Mouse (Mus musculus): ENCODE results near the gene 1700113H08Rik.

Gene 1700113H08Rik

DNA sequence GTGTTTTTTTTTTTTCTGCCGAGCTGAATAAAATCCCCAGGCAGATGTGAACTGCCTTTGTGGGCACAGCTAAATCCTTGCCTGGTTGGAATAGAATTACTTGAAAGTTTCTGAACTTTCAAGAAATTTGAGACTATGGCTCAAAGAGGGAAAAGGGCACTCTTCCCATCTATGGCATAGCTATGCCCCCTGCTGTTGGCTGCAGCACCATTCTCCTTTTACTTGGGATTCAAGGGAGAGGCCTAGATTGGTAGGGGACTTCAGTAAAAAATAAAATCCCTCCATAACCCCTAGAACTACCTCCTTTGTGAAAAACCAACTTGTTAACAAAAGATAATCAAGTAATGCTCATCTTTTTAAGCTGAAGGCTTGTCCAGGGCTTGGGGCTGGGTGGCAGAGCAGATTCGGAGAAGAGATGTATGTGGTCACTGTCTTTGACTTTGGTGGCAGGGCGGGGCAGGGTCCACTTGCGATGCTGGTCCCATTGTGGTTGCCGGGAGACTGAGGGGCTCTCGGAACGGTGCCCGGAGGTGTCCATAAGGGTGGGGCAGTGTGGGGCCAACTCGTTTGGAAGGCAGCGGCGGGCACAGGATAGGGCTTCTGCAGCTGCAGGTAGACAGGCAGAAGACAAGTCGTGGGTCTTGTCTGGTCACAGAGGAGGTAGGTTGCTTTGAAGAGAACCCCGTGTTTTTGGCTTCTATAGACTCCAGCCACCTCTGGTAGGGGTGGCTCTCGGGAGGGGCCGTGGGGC, at the start of gene 1700113H08Rik:
1700113H08Rik (plus strand) TSS at position 546 of the 751 bp plus-strand sequence.
- DNase-seq (ENCODE audit: low read depth): no peak

DNA sequence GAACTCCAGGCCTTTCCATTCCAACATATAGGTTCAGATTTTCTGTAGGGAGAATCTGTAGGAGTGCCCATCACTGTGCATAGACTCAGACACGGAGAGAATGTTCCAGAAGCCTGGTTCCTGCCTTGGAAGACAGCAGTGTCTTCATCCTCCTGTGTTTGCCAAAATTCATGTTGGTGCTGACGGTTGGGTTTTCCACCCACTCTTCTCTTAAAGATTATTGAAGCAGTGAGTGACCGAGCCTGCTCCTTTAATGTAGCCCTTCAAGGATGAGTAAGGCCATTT, 49.7 kb upstream of the 1700113H08Rik start:
- DNase-seq (ENCODE audit: low read depth): no peak

DNA sequence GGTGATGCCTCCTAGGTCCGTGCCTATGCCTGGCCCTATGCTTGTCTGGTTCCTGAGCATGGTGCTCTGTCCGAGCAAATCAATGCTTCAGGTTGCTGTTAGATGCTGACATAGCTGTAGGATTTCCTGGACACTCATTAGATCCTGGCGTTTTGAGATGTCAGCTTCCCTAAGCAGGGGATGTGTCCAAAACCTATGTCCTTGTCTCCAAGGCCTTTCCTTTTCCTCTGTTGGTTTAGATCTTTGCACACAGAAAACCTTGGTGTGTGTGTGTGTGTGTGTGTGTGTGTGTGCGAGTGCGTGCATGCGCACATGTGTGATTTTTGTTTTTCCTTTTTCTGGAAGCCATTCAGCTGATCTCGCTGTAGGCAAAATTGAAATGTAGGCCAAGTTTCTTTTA, 45.8 kb upstream of the 1700113H08Rik start:
- DNase-seq (ENCODE audit: low read depth): no peak

DNA sequence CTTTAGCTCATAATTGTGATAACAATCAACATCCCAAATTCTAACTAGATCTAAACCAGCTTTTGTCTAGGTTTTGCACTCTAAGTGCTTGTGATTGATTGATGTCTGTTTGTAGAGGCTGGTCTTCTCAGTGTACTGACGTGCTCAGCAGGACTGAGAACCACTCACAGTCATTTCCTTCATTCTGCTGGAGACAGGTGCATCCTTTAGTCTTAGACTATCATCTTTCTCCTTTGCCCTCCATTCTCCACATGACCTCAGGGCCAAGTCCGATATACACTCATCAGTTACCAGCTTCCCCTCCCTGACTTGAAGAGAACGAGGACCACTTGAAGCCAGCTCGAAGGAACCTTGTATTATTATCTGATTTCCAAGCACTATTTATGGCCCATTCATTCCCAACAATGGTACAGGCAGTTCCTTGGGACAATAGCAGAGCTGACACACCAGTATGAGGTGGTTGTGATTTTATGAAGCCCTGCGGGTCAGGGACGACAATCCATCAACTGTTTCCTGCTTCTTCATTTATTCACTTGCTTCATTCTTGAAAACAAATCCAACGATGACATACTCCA, 43.4 kb upstream of the 1700113H08Rik start:
- no peak for DNase-seq (ENCODE audit: low read depth)

DNA sequence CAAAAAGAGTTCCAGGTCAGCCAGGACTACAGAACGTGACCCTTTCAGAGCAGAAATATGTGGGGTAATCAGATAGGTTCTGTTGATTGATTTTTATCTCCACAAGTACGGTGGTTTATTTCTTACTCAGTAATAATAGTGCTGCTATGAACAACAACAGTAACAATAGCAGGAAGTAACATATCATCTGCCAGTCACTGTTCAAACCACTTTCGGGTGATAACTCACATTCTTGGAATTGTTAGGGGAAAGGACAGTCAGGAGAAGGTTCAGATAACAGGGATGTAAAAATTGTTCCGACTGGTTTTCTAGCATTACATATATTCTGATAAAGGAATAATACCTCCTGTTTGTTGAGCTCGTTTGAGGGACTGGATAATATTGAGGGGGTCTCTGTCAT, 42.4 kb upstream of the 1700113H08Rik start:
- DNase-seq (ENCODE audit: low read depth): no peak

DNA sequence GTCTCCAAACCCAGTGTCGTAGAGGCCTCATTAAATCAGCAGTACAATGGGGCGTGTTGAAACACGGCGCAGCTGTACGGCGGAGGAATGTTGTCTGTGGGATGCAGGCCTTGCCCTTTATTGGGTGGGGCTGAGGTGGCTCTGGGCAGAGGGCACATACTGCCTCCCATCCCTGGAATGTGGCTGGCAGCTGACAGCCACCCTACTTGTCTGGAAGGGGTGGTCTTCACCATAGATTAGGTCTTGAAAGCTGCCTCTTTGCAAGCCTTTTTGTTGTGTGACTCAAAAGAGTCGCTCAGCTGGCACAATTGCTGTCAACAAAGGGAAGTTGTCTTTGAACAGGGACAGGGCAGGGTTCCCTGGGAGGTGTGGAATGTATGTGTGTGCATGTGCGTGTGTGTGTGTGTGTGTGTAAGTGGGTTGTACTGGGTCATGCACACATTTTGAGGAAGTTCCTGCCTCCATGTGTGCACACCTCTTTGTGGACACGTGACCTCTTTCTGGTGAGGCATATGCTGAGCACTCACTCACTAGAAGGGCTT, 41.6 kb upstream of the 1700113H08Rik start:
- no peak for DNase-seq (ENCODE audit: low read depth)

DNA sequence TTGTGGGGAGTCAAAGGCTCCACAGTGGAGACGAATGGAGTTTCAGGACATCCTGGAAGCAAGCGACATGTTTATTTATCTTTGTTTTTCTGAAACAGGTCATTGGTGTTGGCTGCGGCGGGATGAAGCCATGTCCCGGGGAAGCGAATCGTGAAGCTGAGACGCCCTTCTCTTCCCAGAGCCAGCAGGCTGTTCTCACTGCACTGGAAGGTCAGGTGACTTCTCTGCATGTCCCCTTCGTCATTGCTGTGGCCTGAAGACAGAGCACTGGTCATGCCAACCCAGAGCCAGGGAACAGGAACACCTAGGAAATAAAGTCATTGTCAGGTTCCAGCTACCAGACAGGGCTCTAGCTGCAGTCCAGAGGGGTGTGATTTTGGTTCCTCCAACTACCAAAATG, 39.0 kb upstream of the 1700113H08Rik start:
- no peak for DNase-seq (ENCODE audit: low read depth)

DNA sequence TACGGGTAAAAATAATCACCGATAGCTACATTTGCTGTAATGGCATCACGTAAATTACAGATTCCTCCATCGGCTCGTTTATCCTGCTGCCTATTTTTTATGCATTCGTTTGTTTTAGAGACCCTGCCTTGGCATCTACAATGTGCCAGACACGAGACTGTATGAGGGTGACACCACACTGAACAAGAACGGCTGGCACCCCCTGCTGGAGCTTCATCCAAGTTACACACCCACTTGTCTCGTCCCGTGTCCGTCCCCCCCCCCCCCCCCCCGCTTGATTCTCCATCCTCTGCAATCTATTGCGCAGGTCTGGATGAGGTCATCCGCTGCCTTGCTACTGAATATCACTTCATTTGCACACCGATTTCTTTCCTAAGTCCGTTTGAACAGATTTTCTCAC, 37.1 kb upstream of the 1700113H08Rik start:
- no peak for DNase-seq (ENCODE audit: low read depth)

DNA sequence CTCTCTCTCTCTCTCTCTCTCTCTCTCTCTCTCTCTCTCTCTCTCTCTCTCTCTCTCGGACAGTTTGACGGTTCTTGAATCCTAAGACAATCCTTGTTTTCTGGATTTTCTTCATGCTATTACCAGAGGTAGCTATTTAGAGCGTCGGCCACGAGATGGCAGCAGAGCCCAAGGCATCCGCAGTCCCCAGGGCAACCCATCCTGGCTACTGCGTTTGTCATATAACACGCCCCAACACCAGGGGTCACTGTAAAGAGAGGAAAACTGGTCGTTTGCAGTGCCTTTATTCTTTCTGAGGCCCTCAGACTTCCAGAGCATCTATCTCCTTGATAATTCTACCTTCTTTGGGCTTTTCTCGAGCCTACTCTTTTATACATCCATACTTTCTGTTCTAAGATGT, 33.0 kb upstream of the 1700113H08Rik start:
- DNase-seq (ENCODE audit: low read depth): peak; percentile 62

DNA sequence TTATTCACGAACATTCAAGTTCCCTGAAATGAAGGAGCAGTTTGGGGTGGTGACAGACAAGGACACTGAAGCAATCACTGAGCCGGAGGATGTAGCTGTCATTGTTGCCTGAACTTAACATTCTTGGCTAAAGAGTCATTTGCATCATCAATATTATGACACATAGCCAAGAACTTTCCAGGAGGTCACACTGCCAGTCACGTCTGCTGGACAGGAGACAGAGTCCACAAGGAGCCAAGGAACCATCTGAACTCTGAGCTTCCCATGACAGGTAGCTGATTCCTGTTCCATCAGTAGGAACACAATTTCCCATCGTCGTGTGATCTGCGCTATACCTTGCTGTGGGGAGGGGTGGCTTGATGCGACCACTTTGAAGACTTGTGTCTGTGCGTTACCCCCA, 25.1 kb upstream of the 1700113H08Rik start:
- no peak for DNase-seq (ENCODE audit: low read depth)

DNA sequence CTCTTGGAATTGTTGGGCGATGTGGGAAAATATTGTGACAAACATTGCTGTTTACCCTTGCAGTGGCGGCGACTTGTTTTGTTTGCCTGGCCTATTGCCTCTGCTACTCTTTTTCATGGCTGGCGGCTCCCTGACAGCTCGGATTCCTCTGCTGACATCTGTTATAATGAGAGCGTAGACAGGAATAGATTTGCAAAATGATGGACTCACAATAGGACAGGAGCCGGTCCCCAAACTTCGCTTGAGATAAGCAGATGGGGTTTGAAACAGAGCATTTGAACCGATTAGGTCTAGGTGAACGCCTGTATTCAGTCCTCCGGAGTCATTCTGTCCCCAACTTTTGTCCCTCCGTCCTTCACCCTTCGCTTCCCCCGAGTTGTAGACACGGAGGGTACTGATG, 22.0 kb upstream of the 1700113H08Rik start:
- no peak for DNase-seq (ENCODE audit: low read depth)

DNA sequence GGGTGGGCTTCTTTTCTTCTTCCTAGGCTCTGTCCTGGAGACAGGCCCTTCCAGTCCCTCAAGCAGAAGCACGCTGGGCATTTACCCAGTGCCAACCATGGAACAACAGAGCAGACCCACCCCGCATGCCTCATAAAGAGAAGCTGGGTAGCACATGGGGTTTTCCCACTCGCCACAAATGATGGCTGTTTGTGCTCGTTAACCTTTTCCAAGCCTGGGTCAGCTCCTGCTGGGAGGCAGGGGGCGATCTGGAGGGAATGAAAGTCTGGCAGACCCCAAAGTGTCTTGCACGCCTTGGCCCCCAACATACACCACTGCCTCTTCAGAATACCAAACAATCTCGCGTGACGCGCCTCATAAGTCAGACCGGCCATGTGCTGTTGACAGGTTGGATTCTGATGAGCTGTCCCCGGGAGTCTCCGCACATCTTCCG, 21.6 kb upstream of the 1700113H08Rik start:
- no peak for DNase-seq (ENCODE audit: low read depth)

DNA sequence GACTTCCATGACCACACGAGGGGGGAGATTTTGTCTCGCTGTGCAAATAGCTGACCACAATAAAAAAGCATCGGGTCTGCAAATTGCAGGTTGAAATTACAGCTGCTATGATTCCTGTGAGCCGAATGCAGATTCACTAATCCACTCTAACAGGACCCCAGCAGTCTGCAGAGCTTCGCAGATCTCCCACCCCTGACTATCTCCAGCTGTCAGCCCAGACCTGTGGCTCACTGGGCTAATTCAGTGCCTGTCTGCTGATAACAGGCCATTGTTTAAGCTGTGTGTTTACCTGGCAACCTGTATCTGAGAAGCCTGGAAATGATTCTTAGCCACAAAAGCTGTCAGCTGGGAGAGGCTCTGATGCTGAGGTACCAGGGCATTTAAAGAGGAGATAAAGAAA, 20.8 kb upstream of the 1700113H08Rik start:
- no peak for DNase-seq (ENCODE audit: low read depth)

DNA sequence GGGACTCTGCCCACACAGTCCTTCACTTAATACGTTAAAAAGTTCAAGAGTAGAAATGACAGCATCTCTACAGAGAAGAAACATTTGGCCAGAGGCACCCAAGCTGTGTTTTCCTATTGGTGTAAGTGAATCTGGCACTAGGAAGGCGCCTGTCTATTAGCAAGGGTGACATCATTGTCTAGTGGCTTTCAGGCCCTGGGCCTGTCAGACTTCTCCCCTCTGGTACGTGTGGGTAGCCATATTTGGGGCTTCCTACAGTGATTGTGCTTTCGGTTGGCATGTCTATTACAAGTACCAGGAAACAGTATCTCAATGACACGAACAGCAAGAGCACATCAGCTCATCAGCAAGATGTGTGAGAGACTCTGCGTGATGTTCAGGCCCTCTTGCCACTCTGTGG, 18.5 kb upstream of the 1700113H08Rik start:
- no peak for DNase-seq (ENCODE audit: low read depth)

DNA sequence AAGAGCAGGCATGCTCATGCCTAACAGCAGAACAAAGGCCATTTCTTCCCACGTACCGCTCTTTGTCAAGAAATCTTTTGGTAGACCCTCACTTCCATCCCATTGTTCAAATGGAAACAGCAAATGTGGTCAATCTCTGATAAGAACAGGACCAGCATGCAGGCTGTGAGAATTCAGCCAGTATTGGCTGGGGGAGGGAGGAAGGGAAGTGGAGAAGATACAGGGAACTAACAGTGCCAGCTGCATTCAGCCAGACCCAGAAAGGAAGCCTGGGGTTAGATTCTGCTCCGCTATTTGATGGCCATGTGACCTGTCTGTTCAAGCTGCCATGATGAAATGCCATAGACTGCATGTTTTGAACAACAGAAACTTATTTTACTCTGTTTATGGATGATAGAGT, 18.0 kb upstream of the 1700113H08Rik start:
- DNase-seq (ENCODE audit: low read depth): no peak

DNA sequence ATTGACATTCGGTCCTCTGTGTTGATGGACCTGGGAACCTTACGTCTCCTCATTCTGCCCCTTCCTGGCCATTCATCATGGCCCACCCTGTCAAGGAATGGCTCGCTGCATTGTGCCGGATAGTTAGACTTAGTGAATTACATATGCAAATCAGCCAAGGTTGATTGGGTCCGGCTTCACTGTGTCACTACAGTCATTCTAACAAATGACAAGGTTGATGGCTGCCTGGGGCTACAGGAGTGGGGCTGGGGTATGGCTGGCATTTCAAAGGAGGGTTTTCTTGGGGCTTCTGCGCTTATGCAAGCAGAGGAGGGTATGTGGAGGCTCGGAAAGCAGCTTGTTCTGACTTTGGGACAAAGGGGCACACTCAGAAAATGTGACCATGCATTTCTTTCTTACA, 16.6 kb upstream of the 1700113H08Rik start:
- no peak for DNase-seq (ENCODE audit: low read depth)

DNA sequence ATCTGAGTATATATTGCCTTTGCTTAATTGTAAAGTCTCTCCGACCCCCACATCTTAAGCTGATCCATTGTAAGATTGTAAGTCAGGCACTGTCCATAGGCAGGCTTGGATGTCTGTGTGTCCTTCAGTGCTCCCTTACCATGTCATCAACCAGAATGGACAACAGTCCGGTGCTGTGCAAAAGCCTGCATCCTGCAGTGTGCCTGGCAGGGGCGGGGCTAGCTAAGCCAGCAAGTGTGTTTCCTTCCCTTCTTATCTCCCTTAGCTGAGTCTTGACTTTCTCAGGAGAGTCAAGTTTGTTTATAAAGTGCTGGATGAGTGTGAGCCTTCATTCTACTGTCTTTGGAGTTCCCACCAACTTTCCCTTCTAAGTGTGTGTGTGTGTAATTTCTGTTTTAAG, 12.6 kb upstream of the 1700113H08Rik start:
- no peak for DNase-seq (ENCODE audit: low read depth)

DNA sequence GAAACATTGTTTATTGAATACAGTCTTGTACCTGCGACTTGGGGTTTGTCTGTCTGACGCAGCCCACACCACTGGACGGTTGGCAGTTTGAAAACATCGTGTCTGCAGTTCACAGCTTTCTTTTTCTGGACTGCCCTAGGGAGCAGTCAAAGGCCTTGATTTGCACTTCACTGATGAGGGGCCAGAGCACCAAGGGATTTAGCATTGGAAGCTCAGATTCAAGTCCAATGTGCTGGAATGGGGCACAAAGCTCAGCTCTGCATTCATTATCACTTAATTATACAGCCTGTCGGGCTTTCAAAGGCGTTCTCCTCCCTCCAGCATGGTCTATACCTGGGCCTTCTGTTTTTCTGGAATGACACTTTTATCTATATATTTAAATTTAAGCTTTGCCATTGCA, 11.4 kb upstream of the 1700113H08Rik start:
- DNase-seq (ENCODE audit: low read depth): no peak

DNA sequence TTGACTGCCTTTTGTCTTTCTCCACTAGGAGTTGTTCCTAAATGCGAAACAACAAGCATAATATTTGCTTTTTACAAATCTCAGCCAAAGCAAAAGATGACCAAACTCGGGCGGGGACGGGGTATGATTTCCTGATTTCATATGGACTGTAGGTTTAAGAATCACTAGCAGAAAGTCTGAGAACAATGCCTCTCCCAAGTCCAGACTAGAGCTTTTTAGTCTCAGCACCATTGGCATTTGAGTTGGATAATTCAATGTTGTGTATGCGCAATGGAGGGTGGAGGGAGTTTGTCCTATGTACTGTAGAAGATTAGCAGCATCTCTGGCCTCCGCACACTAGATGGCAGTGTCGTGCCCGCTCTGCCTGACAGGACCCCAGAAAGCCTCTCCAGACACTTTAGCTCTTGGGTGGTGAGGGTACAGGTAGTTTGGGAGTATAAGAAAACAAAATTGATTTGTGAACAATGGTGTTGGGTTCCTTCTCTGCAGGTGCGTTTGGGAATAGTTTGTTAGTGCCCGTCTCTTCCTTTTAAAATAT, 10.8 kb upstream of the 1700113H08Rik start:
- DNase-seq (ENCODE audit: low read depth): no peak

DNA sequence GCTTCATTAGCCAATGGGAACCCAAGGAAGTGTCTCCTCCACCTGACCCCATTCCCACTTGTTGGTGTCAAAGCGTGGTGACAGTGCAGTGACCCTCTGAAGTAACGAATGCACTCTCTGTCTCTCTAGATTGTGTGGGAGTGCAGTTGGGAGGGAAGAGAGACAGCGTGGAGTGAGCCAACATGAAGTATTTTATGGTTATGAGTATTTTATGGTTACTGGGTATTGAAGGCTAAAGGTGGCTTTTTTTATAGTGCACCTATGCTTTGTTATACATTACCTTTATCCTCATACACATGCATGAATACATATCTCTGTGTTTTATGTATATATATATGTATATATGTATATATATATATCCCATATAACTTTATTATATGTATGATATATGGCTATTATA, 8.7 kb upstream of the 1700113H08Rik start:
- DNase-seq (ENCODE audit: low read depth): no peak

DNA sequence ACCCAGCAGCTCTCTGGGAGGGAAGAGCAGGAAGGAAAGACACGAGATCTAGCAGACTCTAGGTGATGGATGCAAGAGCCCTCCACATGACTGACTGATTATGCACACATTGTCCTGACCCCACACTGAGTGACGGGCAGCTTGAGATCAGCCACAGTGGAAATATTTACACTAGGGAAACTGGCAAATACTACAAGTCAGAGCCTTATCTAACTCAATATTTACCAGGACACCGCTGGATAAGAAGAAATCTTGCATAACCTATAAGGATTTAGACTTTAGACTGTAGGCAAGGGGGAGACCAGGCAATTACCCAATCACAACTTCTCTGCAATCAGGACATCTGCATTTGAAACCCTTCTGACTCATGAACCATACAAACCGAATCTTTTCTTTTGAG, 6.1 kb upstream of the 1700113H08Rik start:
- DNase-seq (ENCODE audit: low read depth): no peak

DNA sequence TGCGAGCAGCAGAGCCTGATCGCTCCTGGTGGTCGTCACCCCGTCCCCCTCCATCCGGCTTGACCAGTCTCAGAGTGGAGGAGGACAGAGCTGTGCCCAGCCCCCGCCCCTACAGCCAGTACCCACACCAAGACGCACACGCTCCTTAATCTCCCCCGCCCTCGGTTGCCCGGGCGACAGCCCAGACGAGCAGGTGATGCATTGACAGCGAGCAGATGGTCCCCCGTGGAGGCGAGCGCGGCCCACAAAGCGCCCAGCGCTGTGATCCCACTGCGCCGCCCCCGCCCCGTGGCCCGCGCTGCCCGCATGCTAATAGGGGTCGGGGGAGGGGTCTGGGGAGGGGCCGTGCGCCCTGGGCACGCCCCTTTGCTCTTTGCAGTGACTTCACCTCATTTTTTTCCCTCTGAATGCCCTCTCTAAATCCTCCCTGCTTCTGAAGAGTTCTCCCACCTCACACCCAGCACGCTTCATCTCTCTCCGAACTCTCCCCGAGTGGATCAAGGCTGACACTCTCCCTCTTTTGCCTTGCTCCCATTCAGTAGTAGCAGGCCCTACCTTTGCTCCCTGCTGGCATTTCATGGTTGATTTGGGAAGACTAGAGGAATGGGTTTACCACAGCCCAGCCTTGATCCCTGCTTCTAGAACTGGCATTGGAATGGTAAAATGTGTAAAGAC, 543 bp downstream of the 1700113H08Rik start:
- DNase-seq (ENCODE audit: low read depth): peak; percentile 4

DNA sequence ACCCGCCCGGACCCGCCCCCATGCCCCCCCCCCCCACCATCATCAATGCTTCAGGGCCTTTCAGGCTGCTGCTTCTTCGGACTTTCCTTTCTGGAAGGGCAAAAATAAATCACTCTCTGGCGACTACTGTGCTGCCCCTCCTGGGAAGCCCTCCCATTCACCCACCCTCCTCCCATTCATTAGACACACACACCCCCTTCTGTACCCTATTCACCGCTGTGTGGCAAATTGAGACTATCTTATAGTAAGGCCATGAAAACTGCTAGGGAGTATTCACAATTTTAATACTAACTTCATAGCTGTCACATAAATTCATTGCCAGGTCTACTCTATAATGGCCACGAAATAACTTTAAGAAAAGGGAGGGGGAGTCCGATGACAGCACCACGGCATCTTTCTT, 1.1 kb downstream of the 1700113H08Rik start:
- no peak for DNase-seq (ENCODE audit: low read depth)

Data from c-Kit-positive CD71-negative TER-119-negative erythroid progenitor cells, embryonic 14.5 days (primary cell).